Mouse (Mus musculus) cerebellum, postnatal 36 days (tissue): ENCODE data around the gene Cirbp.
"Not testable (repeated sequence)": the region's sequence is repeated elsewhere in the genome, so short reads cannot be mapped to it uniquely, and the experiment has no call there.

Experiments used
- DNase-seq, 2 experiments: peaks; one replicate each; pipeline ENCODE4 v3.0.0; 2021 to 2022; ENCODE audit warnings: mixed read lengths in 2 of 2

Gene Cirbp

DNA sequence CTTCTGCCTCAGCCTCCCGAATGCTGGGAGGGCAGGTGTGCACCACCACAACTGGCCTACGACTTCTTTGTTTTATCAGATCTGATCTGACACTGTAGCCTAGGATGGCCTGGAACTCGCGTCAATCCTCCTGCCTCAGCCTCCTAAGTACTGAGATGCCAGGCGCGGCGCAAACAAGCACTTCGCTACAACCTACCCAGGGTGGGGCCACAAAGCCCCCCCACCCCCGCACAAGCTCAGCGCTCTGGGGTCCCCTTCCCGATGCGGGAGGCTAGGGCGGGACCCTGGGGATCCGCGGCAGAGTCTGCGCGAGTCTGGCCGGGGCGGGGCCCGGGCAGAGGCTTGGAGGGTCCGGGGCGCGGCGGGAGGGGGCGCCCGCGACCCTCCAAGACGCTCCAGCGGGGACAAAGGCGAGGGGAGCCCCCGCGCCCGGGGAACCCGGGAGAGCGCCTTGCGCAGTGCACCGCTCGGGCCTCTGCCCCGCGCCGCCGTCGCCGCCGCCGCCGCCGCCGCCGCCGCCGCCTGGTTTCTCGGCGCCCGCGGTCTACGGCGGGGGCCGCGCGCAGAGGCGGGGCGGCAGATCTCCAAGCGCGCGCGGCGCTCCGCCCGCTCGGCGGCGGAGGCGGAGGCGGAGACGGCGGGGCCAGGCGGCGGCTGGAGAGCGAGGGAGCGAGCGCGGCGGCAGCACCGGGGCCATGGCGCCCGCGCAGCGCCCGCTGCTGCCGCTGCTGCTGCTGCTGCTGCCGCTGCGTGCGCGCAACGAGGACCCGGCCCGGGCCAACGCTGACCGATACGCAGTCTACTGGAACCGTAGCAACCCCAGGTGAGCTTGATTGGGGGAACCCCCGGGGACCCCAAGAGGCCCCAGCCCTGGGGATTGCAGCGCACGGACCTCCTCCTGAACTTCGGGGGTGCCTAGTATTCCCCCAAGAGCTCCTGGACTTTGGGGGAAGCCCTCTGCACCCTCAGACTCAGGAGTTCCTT lies 13.6 kb downstream of the Cirbp start, which contains the start of gene Efna2:
Gene Efna2 (plus strand): TSS at position 415 of the 984 bp plus-strand sequence.
- peak; percentile 55 to 65 for DNase-seq

DNA sequence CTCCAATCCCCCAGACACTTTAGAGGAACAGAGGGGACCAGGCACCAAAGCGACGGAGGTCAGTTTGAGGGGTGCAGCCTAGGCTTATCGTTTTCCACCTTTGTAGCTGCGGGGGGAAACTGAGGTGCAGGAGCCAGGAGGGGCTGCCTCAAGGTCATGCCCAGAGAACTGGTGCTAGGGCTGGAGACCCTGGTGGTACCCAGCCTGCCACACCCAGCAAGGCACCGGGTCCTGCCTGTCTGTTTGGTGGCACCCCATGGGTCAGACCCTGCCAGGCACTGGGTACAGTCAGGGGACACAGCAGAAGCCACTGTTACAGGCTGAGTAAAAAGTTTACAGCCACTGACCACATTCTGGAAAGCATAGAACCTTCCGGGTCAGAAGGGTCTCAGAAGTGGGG lies 14.5 kb downstream of the Cirbp start:
- DNase-seq, result no peak

DNA sequence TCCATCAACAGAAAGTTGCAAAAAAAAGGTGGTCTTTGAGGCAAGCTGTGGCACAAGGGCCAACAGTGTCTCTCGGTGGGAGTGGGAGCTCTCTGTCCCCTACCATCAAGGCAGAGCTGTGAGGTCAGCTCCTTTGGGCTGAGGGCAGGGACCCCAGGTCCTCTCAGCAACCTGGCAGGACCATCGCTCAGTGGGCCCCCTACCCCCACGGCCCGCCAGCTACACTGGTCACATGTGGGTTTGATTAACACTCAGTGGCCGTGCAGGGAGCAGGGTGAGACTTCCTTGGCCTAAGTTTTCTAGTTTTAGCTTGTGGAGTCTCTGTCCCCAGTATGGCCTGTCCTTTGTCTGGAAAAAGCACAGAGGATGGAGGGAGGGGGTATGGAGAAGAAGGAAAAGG lies 15.0 kb downstream of the Cirbp start:
- no peak for DNase-seq

DNA sequence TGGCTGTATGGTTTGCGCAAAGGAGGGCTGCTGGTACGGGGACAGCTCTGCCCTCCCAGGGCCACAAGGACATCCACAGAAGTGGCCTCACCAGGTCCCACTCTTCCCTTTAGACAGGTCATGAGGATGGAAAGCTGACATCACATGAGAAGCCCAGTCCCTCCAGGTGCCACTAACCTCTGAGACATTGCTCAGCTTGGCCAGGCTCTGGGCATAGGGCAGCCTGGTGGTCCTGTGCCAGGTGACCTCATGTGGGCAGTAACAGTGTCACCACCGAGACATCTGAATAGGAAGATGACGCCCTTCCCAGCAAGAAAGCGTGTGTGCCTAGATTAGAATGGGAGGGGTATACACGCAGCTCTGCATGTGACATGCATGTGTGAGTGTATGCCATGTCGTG lies 16.8 kb downstream of the Cirbp start:
- no peak for DNase-seq

DNA sequence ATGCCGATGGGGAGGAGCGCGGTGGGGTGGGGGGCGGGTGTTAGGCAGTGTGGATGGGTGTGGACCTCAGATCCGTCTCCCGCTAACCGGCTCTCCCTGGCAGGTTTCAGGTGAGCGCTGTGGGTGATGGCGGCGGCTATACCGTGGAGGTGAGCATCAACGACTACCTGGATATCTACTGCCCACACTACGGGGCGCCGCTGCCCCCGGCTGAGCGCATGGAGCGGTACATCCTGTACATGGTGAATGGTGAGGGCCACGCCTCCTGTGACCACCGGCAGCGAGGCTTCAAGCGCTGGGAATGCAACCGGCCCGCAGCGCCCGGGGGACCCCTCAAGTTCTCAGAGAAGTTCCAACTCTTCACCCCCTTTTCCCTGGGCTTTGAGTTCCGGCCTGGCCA lies 20.9 kb downstream of the Cirbp start:
- DNase-seq, result no peak

DNA sequence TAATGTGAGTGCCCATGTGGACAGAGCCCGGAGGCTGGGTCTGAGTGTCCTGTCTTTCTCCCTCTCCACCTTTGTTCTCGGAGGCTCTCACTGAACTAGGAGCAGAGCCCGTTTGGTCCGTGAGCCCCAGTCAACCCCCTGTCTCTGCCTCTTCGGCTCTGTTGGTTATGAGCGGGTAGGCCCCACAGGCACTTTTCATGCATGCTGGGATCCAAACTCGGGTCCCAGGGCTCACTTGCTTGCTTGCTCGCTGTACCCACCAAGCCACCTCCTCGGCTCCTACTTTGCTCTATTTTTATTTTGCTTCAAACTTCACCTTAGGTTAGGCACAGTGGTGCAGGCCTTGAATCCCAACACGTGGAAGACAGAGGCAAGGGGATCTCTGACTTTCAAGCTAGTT lies 22.0 kb downstream of the Cirbp start:
- no peak for DNase-seq

DNA sequence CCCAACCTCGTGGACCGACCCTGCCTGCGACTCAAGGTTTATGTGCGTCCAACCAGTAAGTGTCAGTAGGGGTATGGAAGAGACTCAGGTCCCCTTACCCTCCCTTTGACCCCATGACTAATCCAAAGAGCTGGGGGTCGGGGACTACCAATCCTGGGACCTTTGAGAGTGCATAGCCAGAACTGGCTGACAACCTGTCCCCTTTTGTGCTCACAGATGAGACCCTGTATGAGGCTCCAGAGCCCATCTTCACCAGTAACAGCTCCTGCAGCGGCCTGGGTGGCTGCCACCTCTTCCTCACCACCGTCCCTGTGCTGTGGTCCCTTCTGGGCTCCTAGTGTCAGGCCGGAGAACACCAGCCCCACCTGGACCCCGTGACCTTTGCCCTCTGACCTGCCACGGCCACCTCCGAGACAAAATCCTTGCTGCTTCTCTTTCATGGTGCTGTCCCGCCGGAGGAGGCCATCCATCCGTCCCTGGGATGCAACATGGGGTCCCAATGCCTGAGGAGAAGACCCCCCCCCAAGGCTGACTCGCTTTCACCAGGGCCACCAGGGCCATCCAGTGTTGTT lies 22.8 kb downstream of the Cirbp start:
- DNase-seq, result no peak

DNA sequence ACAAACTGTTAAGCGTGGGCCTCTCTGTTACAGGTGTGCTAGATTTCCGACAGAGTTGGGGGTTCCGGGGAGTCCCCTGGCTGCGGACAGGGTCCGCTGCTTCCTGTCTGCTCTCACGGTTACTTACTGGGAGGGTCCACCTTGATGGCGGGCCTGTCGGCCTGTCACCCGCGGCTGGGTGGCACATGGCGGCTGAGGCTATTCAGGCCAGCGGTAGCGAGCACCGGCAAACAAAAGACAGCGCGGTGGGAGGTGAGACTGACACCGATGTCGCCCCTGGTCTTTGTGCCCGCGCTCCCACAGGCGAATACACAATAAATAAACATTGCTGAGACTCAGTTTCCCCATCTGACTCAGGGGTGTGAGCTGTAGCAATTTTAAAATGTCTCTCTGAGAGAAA lies 24.2 kb downstream of the Cirbp start:
- no peak for DNase-seq

DNA sequence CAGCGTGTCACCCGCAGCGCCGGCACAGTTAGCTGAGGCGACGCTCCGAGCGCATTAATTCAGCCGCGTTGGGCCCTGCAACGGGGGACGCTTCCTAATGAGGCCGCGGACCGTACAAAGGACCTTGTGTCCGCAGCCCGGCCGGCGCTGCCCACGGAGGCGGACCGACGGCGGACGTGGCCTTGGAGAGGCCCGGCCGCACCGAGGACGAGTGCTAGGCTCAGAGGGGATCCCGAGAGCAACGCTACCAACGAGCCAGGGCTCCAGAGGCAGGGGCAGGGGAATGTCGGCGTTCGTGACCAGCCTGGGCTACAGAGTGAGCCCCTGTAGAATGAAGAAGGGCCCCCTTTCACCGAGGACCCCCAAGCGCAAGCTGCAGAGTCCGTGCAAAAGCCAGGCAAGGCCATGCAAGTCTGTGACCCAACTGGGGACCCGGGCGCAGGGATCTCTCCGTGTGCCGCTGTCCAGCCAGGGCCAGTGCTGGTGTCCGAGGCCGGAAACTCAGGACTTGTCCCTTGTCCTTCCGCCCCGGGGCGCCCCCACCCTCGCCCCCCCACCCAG lies 24.8 kb downstream of the Cirbp start:
- no peak for DNase-seq

DNA sequence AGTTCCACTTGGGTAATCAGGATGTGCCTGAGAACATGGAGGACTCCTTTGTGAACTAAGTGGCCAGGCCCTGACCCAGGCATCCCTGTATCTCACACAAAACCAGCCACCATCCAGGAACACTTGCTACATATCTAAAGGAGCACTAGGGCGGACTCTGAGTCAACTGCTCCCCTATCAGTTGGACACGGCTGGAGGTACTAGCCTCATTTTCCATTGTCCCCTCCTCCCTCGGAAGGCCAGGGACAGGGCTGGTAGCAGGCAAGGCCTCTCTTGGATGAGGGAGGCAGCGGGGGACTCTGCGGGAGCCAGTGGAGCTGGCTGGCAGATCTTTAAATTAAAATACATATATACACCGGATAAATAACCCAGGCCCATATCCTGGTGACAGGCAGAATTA lies 28.2 kb downstream of the Cirbp start:
- DNase-seq, result no peak

DNA sequence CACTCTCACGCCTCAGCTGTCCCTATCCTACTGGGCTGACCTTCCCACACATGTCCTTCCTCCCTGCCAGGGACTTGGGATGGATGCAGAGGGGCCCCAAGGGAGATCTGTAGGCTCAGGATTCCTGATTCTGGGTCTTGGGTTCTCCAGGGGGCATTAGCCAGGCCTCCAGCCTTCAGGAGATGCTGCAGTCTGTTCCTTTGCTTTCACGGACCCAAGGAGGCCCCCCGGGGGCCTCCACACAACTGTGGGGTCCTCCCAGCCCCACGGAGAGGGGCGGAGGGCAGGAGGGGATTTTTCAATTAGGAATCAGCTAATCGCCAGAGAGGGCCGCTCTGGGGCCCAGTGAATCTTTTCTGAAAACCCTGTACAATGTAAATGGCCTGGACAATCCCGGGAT lies 28.7 kb downstream of the Cirbp start:
- DNase-seq, result no peak

DNA sequence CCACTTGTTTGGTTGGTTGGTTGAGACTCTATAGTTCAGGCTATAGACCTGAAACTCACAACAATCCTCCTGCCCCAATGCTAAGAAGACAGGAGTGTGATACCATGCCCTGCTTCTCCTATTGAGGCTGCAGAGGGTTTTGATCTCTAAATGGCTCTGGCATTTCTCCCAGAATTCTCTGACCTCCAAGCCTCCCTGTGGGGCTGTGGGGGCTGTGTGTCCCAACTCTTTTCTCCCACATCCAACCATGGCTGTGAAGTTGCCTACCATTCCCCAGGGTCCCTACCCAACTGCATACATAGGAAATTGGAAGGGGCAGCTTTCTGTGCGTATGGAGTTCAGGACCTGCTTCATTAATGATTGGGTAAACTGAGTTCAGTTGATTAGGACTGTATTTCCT lies 30.4 kb downstream of the Cirbp start:
- no peak for DNase-seq

DNA sequence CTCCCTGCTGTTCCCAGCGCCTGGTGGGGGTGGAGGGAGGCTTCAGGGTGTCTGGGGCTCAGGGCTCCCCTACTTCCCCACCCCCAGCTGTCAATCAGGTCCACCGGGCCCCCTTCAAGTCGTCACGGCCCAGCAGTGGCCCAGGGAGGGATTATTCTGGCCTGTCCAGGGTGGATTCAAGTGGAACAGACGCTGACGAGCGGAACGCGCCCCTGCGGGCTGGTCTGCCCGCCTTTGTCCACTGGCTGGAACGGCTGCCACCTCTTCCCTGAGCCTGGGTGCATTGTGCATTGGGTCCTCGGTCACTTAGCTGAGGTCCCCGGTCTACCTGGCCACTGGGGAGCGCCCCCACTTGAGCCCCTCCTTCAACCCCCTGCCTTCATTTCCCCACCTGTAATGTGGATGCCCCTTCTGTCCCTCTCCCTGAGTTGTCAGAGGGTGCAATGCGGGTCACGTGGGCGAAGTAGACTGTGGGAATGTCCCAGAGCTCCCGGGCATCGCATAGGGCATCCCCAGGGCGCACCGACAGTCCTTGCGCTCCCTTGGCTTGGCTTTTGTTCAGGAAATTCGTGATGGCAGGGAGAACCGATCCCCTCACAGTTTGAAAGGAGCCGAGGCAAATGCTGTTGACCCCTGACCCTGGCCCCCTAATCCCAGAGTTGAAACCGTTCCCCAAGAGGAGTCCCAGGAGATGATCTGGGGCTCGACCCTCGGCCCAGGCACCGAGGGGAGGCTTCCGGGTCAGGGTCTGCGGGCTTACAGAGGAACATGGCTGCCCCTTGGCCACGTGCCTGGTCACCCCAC lies 31.2 kb downstream of the Cirbp start:
- DNase-seq, result no peak

DNA sequence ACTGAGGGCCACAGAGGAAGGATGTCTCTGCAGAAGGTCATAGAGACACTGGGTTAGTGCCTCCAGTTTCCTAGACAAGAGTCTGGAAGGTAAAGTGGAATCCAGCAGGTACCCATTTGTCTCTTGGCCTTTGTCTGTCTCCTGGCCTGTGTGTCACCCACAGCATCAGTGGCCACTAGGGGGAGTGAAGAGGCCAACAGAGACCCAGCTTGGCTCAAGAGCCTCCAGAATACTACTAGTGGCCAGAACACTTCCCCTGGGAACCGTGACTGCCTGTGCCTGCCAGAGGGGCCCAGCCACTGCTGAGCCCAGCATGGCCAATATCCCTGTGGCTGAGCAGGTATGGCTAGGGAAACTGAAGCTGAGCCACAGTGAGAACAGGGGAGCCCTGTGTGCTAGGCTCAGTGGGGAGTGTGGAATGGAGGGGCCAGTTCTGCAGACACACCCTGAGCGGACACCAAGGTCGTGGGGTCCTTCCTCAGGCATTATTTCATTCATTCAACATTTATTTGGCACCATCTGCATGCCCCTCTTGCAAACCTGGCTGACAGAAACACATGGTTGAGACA lies 33.7 kb downstream of the Cirbp start:
- peak; percentile 83 to 88 for DNase-seq

DNA sequence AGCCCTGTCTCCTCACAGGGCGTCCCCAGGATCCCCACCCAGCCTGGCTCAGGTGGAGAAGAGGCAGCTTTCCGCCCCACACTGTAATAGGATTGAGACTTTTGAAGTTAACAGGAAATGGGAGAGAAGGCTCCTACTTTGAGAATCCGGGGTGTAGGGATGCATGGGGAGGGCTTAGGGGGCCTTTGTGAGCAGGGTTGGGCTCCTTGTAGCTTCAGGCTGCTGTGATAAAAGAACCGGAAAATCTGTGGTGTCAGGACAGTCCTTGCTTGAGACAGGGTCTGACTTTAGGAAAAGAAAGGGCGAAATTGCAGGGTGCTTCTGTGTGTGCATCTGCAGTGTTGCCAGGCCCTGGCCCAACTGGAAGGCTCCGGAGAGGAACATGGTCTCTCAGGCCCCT lies 34.7 kb downstream of the Cirbp start:
- no peak for DNase-seq

DNA sequence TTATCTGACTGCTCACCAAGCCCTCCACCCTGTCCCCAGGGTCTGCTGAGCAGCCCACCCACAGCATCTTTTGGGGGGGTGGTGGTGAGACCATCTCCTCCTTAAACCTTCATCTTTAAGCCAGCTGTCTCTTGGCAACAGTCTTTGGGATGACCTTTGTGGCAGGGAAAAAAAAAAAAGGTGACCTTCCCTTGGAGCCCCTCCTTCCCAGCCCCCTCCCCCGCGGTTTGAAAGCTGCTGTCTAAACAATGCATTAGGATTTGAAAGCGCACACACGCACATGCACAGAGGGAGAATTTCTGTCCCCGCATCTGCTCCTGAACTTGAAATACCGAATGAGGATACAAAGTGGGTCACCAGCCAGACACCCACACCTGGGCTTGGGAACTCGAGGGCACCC lies 38.3 kb downstream of the Cirbp start:
- no peak for DNase-seq

DNA sequence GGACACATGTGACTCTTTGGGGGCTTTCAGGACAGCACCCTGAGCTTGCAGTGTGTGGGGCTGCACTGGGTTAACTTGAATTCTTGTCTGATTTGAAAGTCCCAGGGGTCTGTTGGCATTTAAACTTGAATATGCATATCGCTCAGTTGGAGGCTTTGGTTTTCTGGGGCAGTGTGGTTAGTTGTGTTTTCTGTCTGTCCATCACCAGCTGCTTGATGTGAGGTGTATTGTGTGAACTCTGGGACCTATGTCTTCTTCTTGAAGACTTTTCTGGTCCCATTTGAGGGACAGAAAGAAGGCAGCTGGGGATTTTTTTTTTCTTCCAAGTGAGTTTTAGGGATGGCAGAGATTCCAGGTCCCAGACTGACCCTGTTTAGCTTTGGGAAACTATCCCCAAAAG lies 41.4 kb downstream of the Cirbp start:
- no peak for DNase-seq

DNA sequence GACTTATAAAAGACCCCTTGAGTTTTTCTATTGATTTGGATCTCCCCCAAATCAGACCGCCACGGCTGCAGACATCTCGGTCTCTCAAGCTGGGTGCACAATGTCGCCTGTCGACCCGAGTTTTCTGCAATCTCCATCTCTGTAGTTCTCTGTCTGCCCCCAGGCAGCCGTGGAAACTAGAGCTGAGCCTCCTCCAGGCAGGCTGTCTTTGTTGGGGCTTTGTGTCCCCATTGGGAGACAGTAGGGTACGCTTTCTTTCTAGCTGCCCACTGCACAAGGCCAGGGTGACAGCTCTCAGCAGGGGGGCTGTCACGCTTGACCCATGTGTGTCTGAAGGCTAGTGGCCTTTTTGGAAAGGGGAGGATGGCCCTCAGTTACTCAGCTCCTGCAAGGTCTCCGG lies 41.9 kb downstream of the Cirbp start:
- no peak for DNase-seq

DNA sequence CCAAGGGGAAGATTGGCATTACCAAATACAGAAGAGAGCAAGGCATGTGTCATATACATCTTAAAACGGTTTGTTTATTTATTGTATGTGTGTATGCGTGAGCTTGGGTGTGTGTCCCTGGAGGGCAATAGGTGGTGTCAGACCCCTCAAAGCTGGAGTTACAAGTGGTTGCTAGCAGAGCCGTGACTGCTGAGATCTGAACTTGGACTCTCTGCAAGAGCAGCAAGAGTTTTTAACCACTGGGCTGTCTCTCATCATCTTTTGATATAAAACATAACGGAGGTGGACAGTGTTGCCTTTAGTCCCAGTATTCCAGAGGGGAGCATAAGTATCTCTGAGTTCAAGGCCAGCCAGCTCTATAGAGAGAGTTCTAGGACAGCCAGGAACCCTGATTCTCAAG lies 42.5 kb downstream of the Cirbp start:
- DNase-seq, result no peak

DNA sequence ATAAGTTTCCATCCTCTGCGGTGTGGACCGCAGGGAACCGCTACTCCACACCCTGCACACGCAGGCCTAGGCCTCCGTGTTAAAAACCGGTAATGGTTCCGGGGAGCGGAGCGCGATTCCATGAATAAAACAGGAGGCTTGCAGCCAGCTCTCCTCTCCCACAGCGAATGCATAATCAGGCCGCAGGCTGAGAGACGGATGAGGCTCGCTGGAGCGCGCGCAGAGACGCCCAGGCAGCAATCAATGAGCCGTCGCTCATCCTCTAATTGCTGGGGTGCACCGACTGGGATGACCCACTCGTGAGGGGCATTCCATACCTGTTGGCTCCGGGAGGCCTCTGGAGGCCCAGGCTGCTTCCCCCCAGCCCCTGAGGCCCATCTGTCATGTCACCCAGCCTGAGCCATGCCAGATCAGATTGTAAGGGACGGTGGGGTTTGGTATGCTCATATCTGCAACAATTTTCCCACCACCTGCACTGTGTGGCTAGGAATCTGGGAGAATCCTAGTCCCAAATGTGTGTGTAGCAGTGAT lies 43.1 kb downstream of the Cirbp start:
- DNase-seq, result no peak

DNA sequence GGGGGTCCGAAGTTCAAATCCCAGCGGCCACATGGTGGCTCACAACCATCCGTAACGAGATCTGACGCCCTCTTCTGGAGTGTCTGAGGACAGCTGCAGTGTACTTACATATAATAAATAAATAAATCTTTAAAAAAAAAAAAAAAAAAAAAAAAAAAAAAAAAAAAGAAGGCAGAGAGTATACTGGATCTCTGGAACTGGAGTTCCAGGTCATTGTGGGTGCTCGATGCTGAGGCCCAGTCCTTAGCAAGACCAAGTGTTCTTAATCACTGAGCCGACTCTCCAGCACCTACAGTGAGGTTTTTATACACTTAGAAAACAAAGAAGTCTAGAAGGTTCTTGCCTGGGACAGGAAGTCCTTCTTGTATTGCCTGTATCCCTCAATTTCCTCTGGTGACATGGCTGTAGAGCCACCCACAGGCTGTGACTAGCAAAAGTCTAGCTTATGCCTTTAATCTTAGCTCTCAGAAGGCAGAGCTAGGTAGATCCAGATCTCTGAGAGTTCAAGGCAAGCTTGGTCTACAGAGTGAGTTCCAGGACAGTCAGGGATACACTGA lies 45.8 kb downstream of the Cirbp start:
- not testable (repeated sequence) for DNase-seq
